Mouse (Mus musculus): Measurements from ENCODE around the gene Cldn10. TPM values are rescaled to one million over a fixed set of nuclear protein-coding genes. Genes with fewer than 3 reads are reported as not detected.

The Cldn10 gene
- total RNA-seq, 4 experiments from 2014 or later, result 0.67 to 2.2 (median 0.89) TPM

DNA sequence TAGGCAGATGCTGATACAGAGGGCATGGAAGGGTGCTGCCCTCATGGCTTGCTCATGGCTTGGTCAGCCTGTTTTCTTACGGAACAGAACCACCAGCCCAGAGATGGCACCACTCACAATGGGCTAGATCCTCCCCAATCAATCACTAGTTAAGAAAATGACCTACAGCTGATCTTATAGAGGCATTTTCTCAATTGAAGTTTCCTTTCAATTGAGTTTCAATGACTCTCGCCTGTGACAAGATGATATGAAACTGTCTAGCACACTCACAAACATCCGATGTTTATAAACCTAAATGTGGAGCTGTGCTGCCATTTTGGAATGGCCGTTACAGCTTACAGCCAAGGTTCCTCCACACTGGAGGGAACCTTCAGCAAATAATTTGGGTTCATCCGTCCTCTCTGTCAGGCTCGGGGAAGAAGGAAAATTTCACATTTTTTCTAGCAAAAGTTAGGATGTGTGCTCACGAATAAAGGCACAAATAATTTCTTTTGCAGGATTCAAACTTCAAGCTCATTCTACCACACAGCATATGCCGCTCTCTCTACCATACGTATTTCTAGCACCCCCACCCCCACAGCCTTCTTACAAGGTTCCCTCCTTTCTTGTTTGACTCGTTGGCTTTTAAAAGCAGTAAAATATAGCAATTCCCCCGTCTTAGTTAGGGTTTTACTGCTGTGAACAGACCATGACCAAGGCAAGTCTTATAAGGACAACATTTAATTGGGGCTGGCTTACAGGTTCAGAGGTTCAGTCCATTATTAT is 41.8 kb downstream of the Cldn10 start:
- no peak for DNase-seq

DNA sequence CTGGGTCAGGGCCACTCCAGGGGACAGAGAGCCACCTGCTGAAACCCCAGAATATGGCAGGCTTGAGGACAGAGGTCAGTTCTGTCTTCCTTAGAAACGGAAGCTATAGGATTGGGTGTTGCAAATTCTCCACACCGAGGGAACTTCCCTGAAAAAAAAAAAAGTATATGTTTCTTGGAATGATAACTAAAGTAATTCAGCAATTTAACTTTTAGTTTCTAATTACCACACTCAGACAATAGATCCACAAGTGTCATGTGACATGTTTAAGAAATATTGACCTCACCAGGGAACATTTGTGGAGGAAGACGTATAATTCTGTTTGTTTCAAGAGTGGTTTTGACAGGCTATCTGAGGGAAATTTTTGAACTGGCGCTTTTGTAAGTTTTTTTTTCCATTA is 43.9 kb downstream of the Cldn10 start:
- DNase-seq, result no peak

DNA sequence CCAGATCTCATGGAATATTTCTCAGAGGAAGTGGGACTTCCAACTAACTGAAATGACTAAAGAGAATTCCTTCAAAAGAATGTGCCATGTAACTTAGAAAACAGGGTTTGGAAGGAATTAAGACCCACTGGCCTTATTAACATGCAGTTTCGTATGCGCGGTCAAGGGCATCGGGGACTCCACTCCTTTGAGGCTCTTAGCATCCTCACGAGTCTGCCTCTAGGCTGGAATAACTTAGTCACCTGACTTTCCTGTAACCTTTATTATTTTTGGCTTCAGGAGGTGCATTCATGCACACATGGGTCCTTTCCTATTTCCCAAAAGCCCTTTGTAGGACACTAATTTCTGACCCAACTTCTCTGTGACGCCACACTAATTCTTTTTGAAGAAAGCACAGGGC is 45.5 kb downstream of the Cldn10 start:
- no peak for DNase-seq

DNA sequence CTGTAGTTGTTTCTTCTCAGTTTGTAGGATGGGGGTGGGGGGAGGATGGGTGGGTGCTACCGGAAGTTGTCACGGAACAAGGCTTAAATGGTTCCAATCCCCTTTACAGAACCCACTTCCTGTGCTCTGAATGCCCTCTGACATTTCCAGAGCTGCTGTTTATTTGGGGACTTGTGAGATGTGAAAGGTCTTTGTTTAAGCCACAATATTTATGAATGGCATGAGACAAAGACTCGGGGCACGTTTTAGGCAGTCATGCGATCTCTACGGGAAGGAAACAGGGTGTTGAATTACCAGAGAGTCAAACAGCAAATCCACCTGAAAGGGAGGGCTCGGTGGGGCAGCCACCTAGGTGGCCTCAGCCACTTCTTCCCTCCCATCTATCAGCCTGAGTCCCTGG is 46.6 kb downstream of the Cldn10 start:
- no peak for DNase-seq

DNA sequence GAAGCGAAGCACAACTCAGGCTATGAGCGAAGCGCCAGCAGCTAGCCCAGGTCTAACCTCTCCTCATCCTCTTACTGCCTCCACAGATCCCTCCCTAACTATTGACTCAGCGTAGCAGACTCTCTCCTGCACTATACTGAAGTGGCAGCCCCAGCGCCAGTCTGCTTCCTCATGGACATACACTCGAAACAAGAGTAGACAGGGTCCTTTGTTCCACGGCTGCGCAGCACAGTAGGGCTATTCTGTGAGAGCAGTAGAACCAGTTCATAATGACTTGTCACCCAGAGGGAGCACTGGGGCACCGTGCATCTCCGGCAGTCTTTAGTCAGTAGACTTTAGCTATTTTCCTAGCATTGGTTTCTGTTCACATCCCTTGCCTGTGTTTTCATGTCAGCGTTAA is 48.4 kb downstream of the Cldn10 start:
- DNase-seq, result no peak

DNA sequence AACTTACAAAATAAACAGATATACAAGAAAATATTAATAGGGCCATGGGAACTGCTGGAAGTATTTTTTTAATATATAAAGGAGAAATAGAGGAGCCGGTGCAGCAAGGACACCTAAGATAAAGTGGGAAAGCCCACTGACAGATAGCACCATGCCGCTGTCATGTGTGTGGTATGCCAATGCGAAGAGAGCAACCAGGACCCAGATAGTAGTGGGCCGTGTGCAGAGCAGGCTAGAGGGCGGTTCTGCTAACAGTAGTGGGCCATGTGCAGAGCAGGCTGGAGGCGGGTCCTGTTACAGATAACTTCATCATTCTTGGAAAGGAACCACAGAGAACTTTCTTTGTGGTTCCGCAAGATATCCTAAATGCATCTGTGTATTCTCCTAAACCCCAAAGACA is 49.0 kb downstream of the Cldn10 start:
- no peak for DNase-seq

DNA sequence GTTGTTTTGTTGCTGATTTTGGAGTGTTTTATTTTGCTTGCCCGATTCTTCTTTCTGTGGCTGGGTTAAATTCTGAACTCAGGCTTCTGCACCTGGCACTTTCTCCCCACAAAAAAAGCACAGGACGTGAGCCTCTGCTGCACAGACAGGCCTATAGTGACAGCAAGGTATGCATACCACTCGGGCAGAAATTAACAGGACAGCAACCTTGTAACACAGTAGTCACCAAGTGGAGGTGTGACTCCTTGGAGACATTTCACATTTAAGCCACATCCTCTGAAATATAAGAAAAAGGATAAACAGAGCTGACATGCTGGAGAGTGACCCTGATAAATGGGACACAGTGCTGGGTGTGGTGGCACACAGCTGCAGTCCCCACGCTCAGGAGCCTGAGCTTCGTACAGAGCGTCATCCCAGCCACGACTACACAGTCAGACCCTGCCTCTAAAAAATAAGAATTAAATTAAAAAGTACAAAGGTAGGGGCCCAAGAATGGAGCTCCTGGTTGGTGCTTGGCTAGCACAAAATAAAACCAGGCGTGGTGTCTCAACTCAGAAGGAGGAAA is 50.9 kb downstream of the Cldn10 start:
- no peak for DNase-seq

DNA sequence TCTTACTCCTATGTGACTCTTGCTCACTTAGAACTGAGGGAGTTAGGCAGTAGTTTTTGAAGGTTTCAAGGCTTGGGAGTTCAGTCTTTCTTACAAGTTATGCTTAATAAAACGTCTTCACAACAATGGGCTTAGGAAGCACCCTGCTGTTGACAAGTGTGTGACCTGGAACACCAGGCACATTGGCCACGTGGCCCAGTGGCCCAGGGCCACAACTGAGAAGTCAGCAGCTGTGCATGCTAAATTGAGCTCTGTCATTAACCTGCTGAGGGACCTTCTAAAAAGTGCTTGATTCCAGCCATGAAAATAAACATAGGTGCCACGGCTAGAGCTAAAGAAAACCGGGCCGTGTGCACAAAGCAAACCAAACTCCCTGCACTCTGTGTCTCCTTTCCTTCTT is 51.7 kb downstream of the Cldn10 start:
- no peak for DNase-seq

DNA sequence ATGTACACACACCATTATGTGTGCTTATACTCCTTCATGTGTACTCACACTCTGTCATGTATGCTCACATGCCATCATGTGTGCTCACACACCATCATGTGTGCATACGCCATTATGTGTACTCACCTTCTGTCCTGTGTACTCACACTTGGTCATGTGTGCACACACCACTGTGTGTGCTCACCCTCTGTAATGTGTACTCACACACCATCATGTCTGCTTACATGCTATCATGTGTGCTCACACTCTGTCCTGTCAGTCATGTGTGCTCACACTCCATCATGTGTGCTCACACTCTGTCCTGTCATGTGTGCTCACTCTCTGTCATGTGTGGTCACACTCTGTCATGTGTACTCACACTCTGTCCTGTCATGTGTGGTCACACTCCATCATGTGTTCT is 52.3 kb downstream of the Cldn10 start:
- DNase-seq, result no peak

DNA sequence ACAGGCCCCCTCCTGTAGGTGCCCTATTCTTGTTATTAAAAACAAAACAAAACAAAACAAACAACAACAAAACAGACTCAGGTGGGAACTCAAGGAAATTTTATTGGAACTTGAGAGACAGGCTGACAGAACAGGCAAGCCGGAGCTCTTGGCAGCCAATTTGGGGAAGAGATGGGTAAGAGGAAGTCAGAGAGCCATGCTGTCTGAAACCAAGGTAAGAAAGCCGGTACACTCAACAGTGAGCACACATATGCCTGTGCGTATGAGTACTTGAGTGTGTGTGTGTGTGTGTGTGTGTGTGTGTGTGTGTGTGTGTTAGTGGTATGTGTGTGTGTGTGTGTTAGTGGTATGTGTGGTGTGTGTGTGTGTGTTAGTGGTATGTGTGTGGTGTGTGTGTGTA is 54.6 kb downstream of the Cldn10 start:
- no peak for DNase-seq

DNA sequence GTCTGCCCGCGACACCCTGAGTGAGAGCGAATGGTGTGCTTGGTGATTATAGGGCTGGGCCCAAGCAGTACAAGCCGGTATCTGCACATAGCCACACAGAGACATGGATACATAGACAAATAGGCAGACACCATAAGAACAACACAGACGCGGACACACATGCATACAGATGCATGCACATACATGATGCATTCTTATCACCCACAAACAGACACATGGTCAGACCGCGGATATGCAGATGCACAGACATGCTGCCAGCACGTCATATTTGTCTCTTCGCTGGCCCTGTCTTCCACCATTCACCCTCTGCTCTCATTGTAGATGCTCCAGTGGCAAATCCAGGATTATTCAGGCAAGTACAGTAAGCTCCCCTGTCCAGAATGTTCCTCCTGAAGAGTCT is 59.1 kb downstream of the Cldn10 start:
- DNase-seq, result no peak

DNA sequence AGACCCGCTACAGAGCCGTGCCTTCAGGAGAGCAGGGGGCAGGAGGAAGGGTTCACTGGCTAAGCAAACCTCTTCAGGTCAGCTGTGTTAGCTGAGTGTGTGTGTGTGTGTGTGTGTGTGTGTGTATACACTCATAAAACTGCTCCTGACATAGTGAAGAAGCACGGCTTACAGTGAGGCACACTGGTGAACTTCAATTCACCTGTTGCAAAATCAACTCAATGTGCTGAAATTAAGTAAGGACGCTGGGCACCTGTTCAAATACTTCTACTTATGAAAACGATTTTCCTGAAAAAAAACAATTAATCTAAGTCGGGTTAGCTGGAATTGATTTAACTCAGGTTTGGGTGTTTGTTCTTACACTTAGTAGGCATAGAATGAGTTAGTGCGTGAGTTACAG is 60.5 kb downstream of the Cldn10 start:
- no peak for DNase-seq

DNA sequence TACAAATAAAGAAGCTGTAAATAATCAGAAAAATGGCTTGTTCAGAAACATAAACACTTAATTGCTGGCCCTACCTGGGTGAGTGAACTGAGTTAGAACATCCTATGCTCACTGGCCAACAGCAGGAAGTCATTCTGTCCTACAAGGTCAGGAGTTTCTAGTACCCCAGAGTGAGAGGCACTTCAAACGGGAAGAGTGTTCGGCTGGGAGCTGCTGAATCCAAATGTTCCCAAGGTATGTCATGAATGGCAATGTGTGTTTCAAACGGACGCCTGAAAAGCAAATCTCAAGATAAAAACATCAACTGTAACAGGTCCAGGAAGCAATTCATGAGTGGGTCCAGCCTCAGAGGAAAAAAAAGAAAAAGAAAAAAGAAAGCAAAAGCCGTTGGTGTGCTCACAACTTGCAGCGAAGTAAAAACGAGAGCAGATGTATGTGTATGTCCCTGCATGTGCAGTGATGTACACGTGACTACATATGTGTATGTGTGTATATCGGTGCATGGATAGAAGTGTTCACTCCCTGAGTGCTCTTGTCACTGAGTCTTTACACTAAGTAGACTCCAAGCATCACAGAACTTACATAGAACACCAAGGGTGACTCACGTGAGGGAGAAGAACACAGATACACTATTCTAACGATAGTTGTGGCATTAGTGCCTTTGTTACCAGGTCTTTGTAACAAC is 62.4 kb downstream of the Cldn10 start:
- DNase-seq, result no peak

DNA sequence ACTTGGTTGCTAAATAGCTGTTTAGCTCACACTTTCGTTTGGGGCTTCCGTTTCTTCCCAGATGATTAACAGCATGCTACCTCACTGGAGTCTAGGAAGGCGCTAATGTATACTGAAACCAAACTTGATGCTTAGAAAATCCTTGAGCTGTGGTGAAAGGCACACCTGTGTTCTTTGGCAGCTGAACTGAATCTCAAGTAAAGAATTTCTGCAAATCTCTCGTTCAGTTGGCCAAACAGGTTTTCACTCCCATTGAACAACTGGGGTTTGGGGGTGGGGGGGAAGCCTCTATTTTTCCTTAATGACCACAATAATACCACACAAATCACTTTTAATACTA is 63.0 kb downstream of the Cldn10 start:
- no peak for DNase-seq

DNA sequence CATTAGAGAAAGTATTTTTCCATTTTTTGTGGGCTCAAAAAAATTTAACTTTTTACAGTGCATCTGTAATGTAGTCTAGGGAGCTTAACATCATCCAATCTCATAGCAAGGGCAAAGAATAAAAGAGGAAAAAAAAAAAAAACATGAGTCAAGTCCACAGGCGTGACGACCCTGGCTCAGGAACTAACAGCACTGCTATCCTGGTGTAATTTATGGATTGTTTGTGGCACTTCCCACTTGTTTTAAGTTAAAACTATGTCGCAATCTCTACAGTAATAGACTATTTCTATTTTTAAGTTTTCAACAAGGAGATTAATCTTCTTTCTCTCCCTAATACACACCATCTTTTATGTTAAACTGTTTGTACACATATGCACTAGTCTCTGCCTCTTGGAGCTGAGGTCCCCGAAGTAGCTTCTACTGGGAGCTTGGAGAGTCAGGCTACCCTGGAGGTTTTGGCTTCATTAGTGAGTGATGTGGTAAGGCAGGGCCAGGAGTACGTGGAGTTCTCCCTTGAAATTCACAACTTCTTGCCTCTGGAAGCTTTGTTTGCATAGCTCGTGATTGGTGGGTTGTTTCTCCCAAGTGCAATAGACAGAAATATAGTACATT is 63.9 kb downstream of the Cldn10 start:
- DNase-seq, result no peak

DNA sequence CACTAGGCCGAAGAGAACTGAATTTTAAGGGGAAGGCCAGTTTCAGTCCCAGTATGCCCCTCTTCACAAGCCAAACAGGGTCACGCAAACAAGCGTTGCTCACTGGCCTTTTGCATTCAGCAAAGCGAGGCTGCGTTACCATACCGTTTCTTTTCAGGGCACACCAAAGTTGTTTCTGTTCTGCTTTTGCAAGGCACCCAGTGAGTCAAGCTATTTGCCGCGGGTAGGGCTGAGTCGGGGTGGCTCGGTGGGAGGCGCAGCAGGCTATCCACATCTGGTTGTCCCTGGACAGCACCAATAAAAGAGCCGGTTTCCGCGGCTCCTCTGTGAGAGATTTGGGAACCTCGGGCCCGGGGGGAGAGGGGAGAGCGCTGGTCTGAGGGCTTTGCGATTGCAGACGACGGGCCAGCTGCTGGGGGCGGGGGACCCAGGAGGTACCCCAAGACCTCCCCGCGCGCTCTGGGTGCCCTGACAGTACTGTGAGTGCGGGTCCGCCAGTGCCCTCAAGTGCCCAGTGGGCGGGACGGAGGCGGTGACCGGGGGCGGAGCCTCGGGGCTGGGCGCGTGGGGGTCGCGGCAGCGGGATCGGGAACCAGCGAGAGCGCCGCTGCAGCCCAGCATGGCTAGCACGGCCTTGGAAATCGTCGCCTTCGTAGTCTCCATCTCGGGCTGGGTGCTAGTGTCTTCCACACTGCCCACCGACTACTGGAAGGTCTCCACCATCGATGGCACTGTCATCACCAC is 66.8 kb downstream of the Cldn10 start:
- peak; percentile 30 for DNase-seq

DNA sequence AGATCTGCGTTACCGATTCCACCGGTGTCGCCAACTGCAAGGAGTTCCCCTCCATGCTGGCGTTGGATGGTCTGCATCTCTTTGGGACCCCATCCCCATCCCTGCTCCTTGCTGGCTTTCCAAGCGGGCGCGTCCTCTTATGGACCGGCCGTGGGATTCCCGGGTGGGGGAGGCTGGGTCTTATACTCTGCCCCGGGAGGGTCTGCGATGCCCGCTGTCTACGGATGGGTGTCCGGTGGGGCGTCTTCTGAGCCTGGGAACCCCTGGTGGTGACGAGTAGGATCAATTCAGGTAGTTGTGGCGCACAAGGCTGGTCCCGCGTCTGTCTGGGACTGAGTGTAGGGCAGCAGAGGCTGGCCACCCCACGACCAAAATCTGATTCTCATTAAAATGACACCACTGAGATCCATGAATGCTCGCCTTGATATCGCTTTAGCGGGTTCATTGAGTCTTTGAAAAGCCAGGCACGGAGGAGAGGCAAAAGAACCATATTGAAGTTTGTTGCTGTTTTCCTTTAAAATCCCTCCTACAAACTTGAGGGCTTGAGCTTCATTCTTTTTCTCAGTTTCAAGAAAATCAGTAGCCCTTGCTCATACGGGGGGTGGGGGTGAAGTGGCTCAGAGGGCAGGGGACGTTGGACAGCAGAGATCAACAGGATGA is 67.6 kb downstream of the Cldn10 start:
- no peak for DNase-seq

DNA sequence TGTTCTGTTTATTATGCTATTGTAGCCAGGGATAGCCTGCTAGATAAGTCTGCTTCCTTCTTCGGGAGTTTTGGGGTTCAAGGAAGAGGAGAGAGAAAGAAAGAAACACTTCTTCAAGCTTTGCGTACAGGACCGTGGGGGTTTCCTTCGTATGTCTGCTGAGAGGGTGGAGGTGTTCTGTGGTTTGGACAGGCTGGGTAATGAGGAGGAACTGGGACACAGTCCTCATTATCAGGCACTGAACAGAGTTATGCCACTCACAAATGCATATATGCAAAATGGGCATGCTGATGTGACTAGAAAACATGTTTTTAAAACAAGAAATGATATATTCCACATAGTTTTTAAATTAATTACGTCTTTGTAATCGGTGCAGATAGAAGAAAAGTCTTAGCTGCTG is 68.9 kb downstream of the Cldn10 start:
- DNase-seq, result no peak

DNA sequence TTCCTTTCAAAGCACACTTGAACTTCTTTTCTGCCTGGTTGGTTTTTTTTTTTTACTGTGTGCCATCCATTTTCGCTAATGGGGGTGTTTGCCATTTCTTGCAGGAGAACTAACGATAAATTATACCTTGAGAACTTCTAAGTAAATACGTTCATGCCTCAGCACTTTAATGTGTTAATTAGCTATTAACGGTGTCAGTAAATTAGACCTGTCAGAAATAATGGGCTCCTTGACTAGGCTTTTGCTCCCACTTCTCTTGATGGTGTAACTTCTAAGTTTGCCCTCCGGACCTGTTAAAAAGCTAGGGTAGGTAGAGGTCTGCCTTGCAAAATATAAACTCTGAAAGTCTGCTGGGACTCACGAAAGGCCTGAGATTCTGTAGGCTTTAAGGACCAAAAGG is 70.6 kb downstream of the Cldn10 start:
- no peak for DNase-seq

DNA sequence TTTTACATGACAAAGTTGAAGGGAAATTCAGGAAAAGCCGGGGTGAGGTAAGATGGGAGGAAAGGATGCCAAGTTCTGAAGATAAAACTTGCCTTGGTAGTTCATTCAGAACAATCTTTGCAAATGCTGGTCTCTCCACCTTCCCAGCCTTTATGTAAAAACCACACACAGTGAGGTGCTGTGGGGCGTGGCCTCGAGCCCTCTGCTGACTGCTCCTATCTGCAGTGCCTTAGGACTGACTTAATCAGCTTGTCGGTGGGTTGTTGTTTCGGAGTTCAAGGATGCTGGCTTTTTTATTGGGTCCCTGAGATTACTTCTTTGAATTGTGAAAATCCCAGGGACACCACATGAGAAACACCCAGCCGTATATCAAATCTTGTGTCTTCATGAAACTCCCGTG is 74.5 kb downstream of the Cldn10 start:
- DNase-seq, result no peak

DNA sequence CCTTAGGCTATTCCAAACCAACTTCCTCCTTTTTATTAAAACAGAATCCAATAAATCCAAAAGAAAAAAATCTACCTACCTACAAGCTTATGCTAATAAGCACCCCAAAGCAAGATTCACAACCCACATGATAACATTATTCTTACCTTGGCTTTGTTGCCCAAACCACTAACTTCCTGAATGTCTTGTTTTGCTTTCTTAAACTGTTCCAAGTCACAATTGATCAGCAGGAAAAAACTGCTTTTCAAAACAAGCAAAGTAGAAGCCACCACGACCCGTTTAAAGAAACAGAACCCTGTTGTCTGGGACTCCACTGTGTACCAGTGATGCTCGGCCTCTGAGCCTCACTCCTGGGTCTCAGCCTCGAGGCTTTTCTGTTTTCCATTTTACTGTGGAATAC is 77.2 kb downstream of the Cldn10 start:
- DNase-seq, result no peak

DNA sequence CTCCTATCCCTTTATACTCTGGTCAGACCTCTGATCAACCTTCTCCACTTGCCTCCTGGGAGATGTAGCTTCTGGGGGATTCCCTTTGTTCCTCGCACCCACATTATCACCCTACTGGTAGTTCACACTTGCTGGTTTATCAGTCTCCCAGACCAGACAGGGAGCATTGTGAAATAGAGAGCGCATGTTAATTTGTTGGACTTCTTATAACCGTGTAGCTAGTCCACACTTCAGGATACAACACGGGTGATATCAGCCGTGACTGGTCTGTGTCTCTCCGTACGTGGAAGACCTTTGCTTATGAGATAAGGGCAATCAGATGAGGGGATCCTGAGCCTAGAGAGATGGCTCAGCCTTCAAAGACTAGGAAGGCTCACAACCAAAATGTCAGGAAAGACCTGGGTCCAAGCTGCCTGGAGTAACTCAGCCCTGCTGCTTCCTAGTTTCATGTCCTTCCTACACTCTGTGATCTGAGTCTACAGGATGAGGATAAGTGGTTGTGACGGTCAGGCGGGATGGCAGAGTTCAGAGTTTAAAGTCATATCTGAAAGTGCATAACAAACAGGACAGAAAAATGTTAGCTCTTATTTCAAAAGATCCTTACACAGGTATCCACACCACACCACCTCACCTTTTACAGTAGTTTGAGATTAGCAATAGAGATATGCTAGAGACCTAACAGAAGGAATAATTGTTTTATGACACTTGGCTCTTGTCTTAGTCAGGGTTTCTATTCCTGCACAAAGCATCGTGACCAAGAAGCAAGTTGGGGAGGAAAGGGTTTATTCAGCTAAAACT is 78.5 kb downstream of the Cldn10 start:
- DNase-seq, result no peak

Measured in adrenal gland, adult 8-10 months (tissue).